Mouse (Mus musculus): ENCODE measurements around the gene Lmbr1. TPM values are rescaled to one million over a fixed set of nuclear protein-coding genes. Genes with fewer than 3 reads are reported as not detected.
"Not testable (repeated sequence)": the region's sequence is repeated elsewhere in the genome, so short reads cannot be mapped to it uniquely, and the experiment has no call there.

Lmbr1 gene
- total RNA-seq (2021): 10 to 100 TPM; 12.3 to 13.9 TPM

GRCm38 (mm10) chr5:29378298-29379036 lies at the start of gene Lmbr1:
Lmbr1 (minus strand) TSS chr5:29378390.
- intact Hi-C loops (cut with DNase I): no loop called here
- DNase-seq (ENCODE audit: low spot score): peak; percentile 83

- intact Hi-C loops (cut with DNase I); DNase-seq (ENCODE audit: low spot score): not testable (repeated sequence)
Measured at GRCm38 (mm10) chr5:29423330-29423729, 45.1 kb upstream of the Lmbr1 start.

- no peak for DNase-seq (ENCODE audit: low spot score)
- intact Hi-C loops (cut with DNase I): no loop called here
Measured at GRCm38 (mm10) chr5:29413041-29413440, 34.9 kb upstream of the Lmbr1 start.

- intact Hi-C loops (cut with DNase I): no loop called here
Measured at GRCm38 (mm10) chr5:29410854-29411253, 32.7 kb upstream of the Lmbr1 start.

GRCm38 (mm10) chr5:29398427-29398826 lies 20.2 kb upstream of the Lmbr1 start:
- no peak for DNase-seq (ENCODE audit: low spot score)
- intact Hi-C loops (cut with DNase I): no loop called here

More at GRCm38 (mm10) chr5:29410854-29411253, 32.7 kb upstream of the Lmbr1 start:
- DNase-seq (ENCODE audit: low spot score): no peak

GRCm38 (mm10) chr5:29388944-29389765 lies 11.0 kb upstream of the Lmbr1 start:
- intact Hi-C loops (cut with DNase I): loop anchor here (1.0 to 5.0 kb wide), 2 partner anchors 178 to 298 kb away; partner anchors contain the start of gene Ube3c
- DNase-seq (ENCODE audit: low spot score): peak; percentile 39

GRCm38 (mm10) chr5:29388181-29388943 lies 10.2 kb upstream of the Lmbr1 start:
- DNase-seq (ENCODE audit: low spot score): peak; percentile 33
- intact Hi-C loops (cut with DNase I): loop anchor here (5.0 kb wide), 1 partner anchor 179 kb away; the partner anchor contains the start of gene Ube3c

- intact Hi-C loops (cut with DNase I): loop anchor here (5.0 kb wide), 1 partner anchor 180 kb away; the partner anchor contains the start of gene Ube3c
- no peak for DNase-seq (ENCODE audit: low spot score)
Measured at GRCm38 (mm10) chr5:29387591-29387990, 9.4 kb upstream of the Lmbr1 start.

- intact Hi-C loops (cut with DNase I): no loop called here
- DNase-seq (ENCODE audit: low spot score): no peak
Measured at GRCm38 (mm10) chr5:29382776-29383175, 4.6 kb upstream of the Lmbr1 start.

- no peak for DNase-seq (ENCODE audit: low spot score)
- intact Hi-C loops (cut with DNase I): loop anchor here (2.0 kb wide), 1 partner anchor 55 kb away; the partner anchor contains the start of gene Nom1
Measured at GRCm38 (mm10) chr5:29380091-29380490, 1.9 kb upstream of the Lmbr1 start.

GRCm38 (mm10) chr5:29377590-29378297 lies 446 bp downstream of the Lmbr1 start:
- intact Hi-C loops (cut with DNase I): no loop called here
- DNase-seq (ENCODE audit: low spot score): no peak

- DNase-seq (ENCODE audit: low spot score): no peak
Measured at GRCm38 (mm10) chr5:29363511-29363910, 14.7 kb downstream of the Lmbr1 start.

GRCm38 (mm10) chr5:29335836-29336235 lies 42.4 kb downstream of the Lmbr1 start:
- no peak for DNase-seq (ENCODE audit: low spot score)
- intact Hi-C loops (cut with DNase I): no loop called here

More at GRCm38 (mm10) chr5:29363511-29363910, 14.7 kb downstream of the Lmbr1 start:
- intact Hi-C loops (cut with DNase I): no loop called here

- intact Hi-C loops (cut with DNase I): no loop called here
- DNase-seq (ENCODE audit: low spot score): no peak
Measured at GRCm38 (mm10) chr5:29322503-29322902, 55.7 kb downstream of the Lmbr1 start.

- intact Hi-C loops (cut with DNase I): no loop called here
- no peak for DNase-seq (ENCODE audit: low spot score)
Measured at GRCm38 (mm10) chr5:29309191-29309590, 69.0 kb downstream of the Lmbr1 start.

- intact Hi-C loops (cut with DNase I): loop anchor here (5.0 kb wide), 1 partner anchor 841 kb away; no protein-coding TSS in a partner anchor
- no peak for DNase-seq (ENCODE audit: low spot score)
Measured at GRCm38 (mm10) chr5:29293194-29293593, 85.0 kb downstream of the Lmbr1 start.

GRCm38 (mm10) chr5:29290110-29290509 lies 88.1 kb downstream of the Lmbr1 start:
- intact Hi-C loops (cut with DNase I): loop anchor here (5.0 kb wide), 1 partner anchor 838 kb away; no protein-coding TSS in a partner anchor
- DNase-seq (ENCODE audit: low spot score): no peak

- DNase-seq (ENCODE audit: low spot score): no peak
- intact Hi-C loops (cut with DNase I): loop anchor here (5.0 kb wide), 1 partner anchor 837 kb away; no protein-coding TSS in a partner anchor
Measured at GRCm38 (mm10) chr5:29289703-29290102, 88.5 kb downstream of the Lmbr1 start.

- intact Hi-C loops (cut with DNase I): no loop called here
- DNase-seq (ENCODE audit: low spot score): no peak
Measured at GRCm38 (mm10) chr5:29281081-29281480, 97.1 kb downstream of the Lmbr1 start.
